Mouse (Mus musculus): Measurements from ENCODE around the gene Cryzl2. TPM values are rescaled to one million over a fixed set of nuclear protein-coding genes. Genes with fewer than 3 reads are reported as not detected.

Gene Cryzl2
- polyA plus RNA-seq, 2 experiments, result 6.5 to 8.1 TPM

DNA sequence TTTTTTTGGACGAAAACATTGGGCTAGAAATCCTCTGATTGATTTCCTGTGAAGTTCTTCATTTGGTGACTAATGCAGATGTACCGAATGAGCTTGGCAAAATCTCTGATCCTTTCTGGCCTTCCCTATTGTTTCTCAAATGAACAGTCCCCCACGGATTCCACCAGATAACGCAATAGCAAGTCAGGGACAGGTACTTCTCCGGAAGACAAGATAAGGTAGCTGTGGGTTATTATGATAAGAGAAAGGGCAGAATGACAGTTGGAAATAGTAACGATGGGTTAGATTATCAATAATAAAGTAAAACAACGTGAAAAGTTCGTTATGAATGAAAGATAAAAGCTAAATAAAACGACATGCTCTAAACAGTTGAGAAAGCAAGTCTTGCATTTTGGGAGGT is 55.2 kb downstream of the Cryzl2 start:
- H3K9ac ChIP-seq (replicated peaks), result no peak overlapping the region
- H3K36me3 ChIP-seq (replicated peaks; ENCODE audit: control insufficient read depth, insufficient read depth, low read depth), result no peaks in the 10 kb centered on the region
- H3K4me3 ChIP-seq (ENCODE audit: insufficient read depth in 1 of 2, low read depth in 2 of 2, low read length in 2 of 2), result no peak overlapping the region
- H3K27ac ChIP-seq, result no peak overlapping the region
- 14% methylated on average over 9 of the region's 9 CpGs for WGBS (ENCODE audit: insufficient replicate concordance)
- H3K4me2 ChIP-seq (ENCODE audit: low read depth), result no peak overlapping the region
- ATAC-seq (ENCODE audit: insufficient read depth) (peak; percentile 34; the same call in 1 of the 2 replicates), DNase-seq (ENCODE audit: low read depth in 3 of 3, low spot score in 3 of 3) (no peak)
- no peaks in the 10 kb centered on the region for H3K27me3 ChIP-seq (ENCODE audit: control insufficient read depth, insufficient read depth, low read length)
- no peak for TF ChIP-seq CTCF (IDR thresholded peaks at IDR 0.05; ENCODE audit: low read depth)
- TF ChIP-seq EP300 (IDR thresholded peaks at IDR 0.05; ENCODE audit: low read depth), result peak; percentile 78
- no peaks in the 10 kb centered on the region for H3K9me3 ChIP-seq (ENCODE audit: control insufficient read depth, low read length)
- H3K4me1 ChIP-seq (replicated peaks; ENCODE audit: control insufficient read depth in 2 of 2, insufficient read depth in 2 of 2, low read length in 1 of 2), result peaks cover 0 to 10% of the 10 kb centered on the region in 2 experiments; a peak in 2 of 4 replicates

DNA sequence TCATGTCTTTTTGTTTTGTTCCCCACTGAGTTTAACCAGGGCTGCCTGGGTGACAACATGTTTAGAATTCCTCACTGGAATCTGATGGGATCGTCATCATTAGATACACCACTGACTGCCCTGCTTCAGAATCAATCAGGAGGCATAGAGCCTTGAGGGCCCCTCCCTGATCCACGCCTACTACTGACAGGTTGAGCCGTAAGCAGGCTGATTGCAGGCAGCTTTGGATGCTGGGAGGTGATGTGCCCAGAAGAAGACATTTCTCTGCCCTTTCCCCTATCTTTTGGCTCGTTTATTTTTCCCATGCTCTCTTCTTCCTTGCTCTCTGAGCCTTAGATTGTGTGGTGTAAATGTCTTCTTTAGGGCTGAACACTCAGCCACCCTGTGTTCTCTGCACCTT is 55.9 kb downstream of the Cryzl2 start:
- Histone ChIP-seq H3K27ac (no peak overlapping the region), H3K9ac (replicated peaks) (no peak overlapping the region), H3K4me3 (ENCODE audit: insufficient read depth in 1 of 2, low read depth in 2 of 2, low read length in 2 of 2) (no peak overlapping the region), H3K4me1 (replicated peaks; ENCODE audit: control insufficient read depth in 2 of 2, insufficient read depth in 2 of 2, low read length in 1 of 2) (peaks cover 0 to 10% of the 10 kb centered on the region in 2 experiments; a peak in 2 of 4 replicates), H3K36me3 (replicated peaks; ENCODE audit: control insufficient read depth, insufficient read depth, low read depth) (no peaks in the 10 kb centered on the region), H3K4me2 (ENCODE audit: low read depth) (no peak overlapping the region), H3K27me3 (ENCODE audit: control insufficient read depth, insufficient read depth, low read length) (no peaks in the 10 kb centered on the region), H3K9me3 (ENCODE audit: control insufficient read depth, low read length) (no peaks in the 10 kb centered on the region)
- ATAC-seq (ENCODE audit: insufficient read depth) (peak; percentile 30; the same call in 1 of the 2 replicates), DNase-seq (ENCODE audit: low read depth in 3 of 3, low spot score in 3 of 3) (no peak)
- WGBS (ENCODE audit: insufficient replicate concordance), result 27% methylated on average over 4 of the region's 4 CpGs
- TF ChIP-seq EP300 (IDR thresholded peaks at IDR 0.05; ENCODE audit: low read depth) (no peak), CTCF (IDR thresholded peaks at IDR 0.05; ENCODE audit: low read depth) (no peak)

DNA sequence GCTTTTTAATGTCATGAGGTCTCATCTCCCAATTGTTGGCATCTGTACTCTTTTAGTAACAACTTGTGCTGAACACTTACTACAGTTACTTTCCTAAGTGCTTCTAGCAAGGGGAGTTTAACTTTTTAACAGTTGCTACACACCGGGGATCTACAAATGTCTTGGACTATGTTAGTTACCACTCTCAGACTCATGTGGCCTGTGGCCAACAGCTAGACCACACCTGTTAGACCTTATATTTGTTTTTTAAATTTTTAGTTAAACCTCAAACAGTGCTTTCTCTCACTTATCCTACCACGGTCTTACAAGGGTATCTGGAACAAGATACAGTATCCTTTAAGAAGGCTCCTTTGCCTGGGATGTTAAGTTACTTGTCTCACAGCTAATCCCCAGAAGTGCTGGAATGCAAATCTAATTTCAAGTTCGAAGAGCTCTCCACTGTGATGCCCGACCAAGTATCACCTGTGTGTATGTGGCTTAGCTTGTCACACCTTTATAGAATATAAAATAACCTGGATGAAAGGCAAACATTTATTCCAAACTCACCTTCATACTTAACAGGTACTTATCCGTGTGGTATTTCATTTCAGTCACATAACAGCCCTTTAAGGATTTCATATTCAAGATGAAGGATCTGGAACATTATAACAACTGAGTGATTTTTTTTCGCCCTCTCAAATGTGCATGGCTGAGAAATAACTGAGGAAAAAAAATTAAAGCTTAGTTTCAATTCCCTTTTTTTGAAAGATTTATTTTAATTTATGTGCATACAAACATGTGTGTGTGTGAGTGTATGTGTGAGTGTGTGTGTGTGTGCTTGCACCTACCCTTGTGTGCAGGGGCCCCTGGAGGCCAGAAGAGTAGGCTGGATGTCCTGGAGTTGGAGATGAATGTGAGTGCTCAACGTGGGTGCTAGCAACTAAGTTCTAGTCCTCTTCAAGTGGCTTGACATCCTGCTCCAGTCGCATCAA is 58.7 kb downstream of the Cryzl2 start:
- Histone ChIP-seq H3K4me2 (ENCODE audit: low read depth) (no peak overlapping the region), H3K27me3 (ENCODE audit: control insufficient read depth, insufficient read depth, low read length) (no peaks in the 10 kb centered on the region), H3K27ac (no peak overlapping the region), H3K36me3 (replicated peaks; ENCODE audit: control insufficient read depth, insufficient read depth, low read depth) (no peaks in the 10 kb centered on the region), H3K4me1 (replicated peaks; ENCODE audit: control insufficient read depth in 2 of 2, insufficient read depth in 2 of 2, low read length in 1 of 2) (peaks cover 0 to 10% of the 10 kb centered on the region in 2 experiments; a peak in 2 of 4 replicates), H3K9ac (replicated peaks) (no peak overlapping the region), H3K4me3 (ENCODE audit: insufficient read depth in 1 of 2, low read depth in 2 of 2, low read length in 2 of 2) (no peak overlapping the region), H3K9me3 (ENCODE audit: control insufficient read depth, low read length) (no peaks in the 10 kb centered on the region)
- no peak for ATAC-seq (ENCODE audit: insufficient read depth)
- TF ChIP-seq EP300 (IDR thresholded peaks at IDR 0.05; ENCODE audit: low read depth), result no peak
- no peak for TF ChIP-seq CTCF (IDR thresholded peaks at IDR 0.05; ENCODE audit: low read depth)
- 57% methylated on average over 8 of the region's 8 CpGs for WGBS (ENCODE audit: insufficient replicate concordance)
- no peak for DNase-seq (ENCODE audit: low read depth in 3 of 3, low spot score in 3 of 3)

DNA sequence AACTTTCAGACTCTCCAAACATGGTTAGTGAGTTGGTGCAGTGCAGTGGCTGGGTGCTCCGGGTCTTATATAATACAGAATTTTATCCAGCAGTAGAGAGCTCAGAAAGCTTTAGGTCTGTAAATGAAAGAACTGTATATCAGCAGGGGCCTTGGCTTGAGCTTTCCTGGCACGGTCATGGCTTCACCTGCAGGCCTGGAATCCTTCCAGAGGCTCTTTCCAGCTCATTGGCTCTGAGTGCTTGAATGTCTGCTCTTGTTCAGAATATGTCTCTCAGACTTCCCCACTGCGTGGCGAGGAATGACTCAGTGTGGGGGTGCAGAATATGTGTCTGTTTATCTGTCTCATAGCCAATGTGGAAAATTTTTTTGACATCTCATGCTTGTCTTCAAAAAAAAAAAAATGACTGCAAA is 59.7 kb downstream of the Cryzl2 start:
- no peak for TF ChIP-seq EP300 (IDR thresholded peaks at IDR 0.05; ENCODE audit: low read depth)
- no peak for TF ChIP-seq CTCF (IDR thresholded peaks at IDR 0.05; ENCODE audit: low read depth)
- H3K4me1 ChIP-seq (replicated peaks; ENCODE audit: control insufficient read depth in 2 of 2, insufficient read depth in 2 of 2, low read length in 1 of 2), result peaks cover 0 to 8% of the 10 kb centered on the region in 2 experiments; a peak in 2 of 4 replicates
- H3K9ac ChIP-seq (replicated peaks), result no peak overlapping the region
- no peak overlapping the region for H3K27ac ChIP-seq
- no peak overlapping the region for H3K4me2 ChIP-seq (ENCODE audit: low read depth)
- WGBS (ENCODE audit: insufficient replicate concordance), result 46% methylated on average over 4 of the region's 4 CpGs
- H3K36me3 ChIP-seq (replicated peaks; ENCODE audit: control insufficient read depth, insufficient read depth, low read depth), result no peaks in the 10 kb centered on the region
- no peaks in the 10 kb centered on the region for H3K9me3 ChIP-seq (ENCODE audit: control insufficient read depth, low read length)
- DNase-seq (ENCODE audit: low read depth in 3 of 3, low spot score in 3 of 3) (no peak), ATAC-seq (ENCODE audit: insufficient read depth) (no peak)
- H3K4me3 ChIP-seq (ENCODE audit: insufficient read depth in 1 of 2, low read depth in 2 of 2, low read length in 2 of 2), result no peak overlapping the region
- no peaks in the 10 kb centered on the region for H3K27me3 ChIP-seq (ENCODE audit: control insufficient read depth, insufficient read depth, low read length)

DNA sequence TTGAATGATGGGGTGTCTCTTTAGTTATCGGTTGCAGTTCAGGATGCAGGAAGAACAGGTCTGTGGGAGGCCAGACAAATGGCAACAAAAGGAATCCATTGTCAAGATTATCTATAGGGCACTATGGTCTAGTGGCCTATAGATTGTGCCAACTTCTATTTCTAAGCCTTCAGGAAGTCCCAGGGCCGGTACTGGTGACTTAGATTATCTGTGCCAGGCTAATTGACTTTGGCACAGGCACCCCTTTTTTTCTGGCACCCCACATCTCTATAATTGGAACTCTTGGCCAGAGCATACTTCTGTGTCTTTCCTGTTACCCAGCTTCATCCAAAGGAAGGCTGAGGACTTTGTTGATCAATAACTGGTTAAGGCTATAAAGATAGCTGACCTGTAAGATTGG is 61.0 kb downstream of the Cryzl2 start:
- Histone ChIP-seq H3K4me2 (ENCODE audit: low read depth) (no peak overlapping the region), H3K36me3 (replicated peaks; ENCODE audit: control insufficient read depth, insufficient read depth, low read depth) (no peaks in the 10 kb centered on the region), H3K9me3 (ENCODE audit: control insufficient read depth, low read length) (no peaks in the 10 kb centered on the region), H3K27ac (no peak overlapping the region), H3K27me3 (ENCODE audit: control insufficient read depth, insufficient read depth, low read length) (no peaks in the 10 kb centered on the region), H3K4me3 (ENCODE audit: insufficient read depth in 1 of 2, low read depth in 2 of 2, low read length in 2 of 2) (no peak overlapping the region), H3K4me1 (replicated peaks; ENCODE audit: control insufficient read depth in 2 of 2, insufficient read depth in 2 of 2, low read length in 1 of 2) (peaks cover 0 to 1% of the 10 kb centered on the region in 2 experiments; a peak in 2 of 4 replicates), H3K9ac (replicated peaks) (no peak overlapping the region)
- 60% methylated on average over 2 of the region's 2 CpGs for WGBS (ENCODE audit: insufficient replicate concordance)
- TF ChIP-seq CTCF (IDR thresholded peaks at IDR 0.05; ENCODE audit: low read depth) (no peak), EP300 (IDR thresholded peaks at IDR 0.05; ENCODE audit: low read depth) (no peak)
- DNase-seq (ENCODE audit: low read depth in 3 of 3, low spot score in 3 of 3), result no peak
- ATAC-seq (ENCODE audit: insufficient read depth), result no peak
